Mouse (Mus musculus) spleen, adult 2 months (tissue): ENCODE measurements around the gene Il1rl2. TPM values are rescaled to one million over a fixed set of nuclear protein-coding genes. Genes with fewer than 3 reads are reported as not detected.

Experiments used
- DNase-seq, 2 experiments: peaks; one replicate each; pipeline versions ENCODE4 v3.0.0 to v3.0.0-alpha.2; 2012 to 2021; ENCODE audit warnings: low spot score in 2 of 2, low read depth in 1 of 2
- H3K27ac ChIP-seq: fragments of 200-500 bp; 2 replicates; pipeline ENCODE4 v1.5.1; 2012; ENCODE audit warnings: low read length, inconsistent platforms; ENCODE audit not compliant: insufficient read depth
- H3K27me3 ChIP-seq: fragments of 200-500 bp; 2 replicates; pipeline ENCODE4 v1.6.1; 2012; ENCODE audit warnings: mild to moderate bottlenecking, moderate library complexity, low read length, inconsistent platforms; ENCODE audit not compliant: control insufficient read depth, insufficient read depth
- H3K36me3 ChIP-seq: fragments of 200-500 bp; 2 replicates; pipeline ENCODE4 v1.6.1; 2012; ENCODE audit warnings: mild to moderate bottlenecking, low read length, inconsistent platforms; ENCODE audit not compliant: control insufficient read depth, insufficient read depth
- H3K4me1 ChIP-seq: fragments of 200-500 bp; 2 replicates; pipeline ENCODE4 v1.6.1; 2011; ENCODE audit warnings: inconsistent platforms; ENCODE audit not compliant: control insufficient read depth, insufficient read depth, insufficient read length
- H3K4me3 ChIP-seq: fragments of 200-500 bp; 2 replicates; pipeline ENCODE4 v1.5.1; 2011; ENCODE audit warnings: mild to moderate bottlenecking, inconsistent platforms; ENCODE audit not compliant: insufficient read depth, insufficient read length; ENCODE audit errors: extremely low read depth
- CTCF ChIP-seq: fragments of 200-500 bp; IDR thresholded peaks from 2 replicates; pipeline ENCODE4 v1.5.1; 2011; ENCODE audit warnings: mild to moderate bottlenecking, inconsistent platforms; ENCODE audit not compliant: insufficient read depth, insufficient read length, insufficient replicate concordance; ENCODE audit errors: extremely low read depth
- POLR2A ChIP-seq: fragments of 200-500 bp; IDR thresholded peaks from 2 replicates; pipeline ENCODE4 v1.6.1; 2011; ENCODE audit warnings: low read depth, low read length, inconsistent platforms
- WGBS: fragments of 180-500 bp; shearing (Covaris S2); methylation state at CpG from one replicate; pipeline ENCODE4 v1.1.7; 2018; 5-methylcytosine and 5-hydroxymethylcytosine counted together
- polyA plus RNA-seq: library from polyadenylated mRNA; depleted of rRNA; stranded (reverse); fragments of >200 nt; gene quantifications from 2 replicates; pipeline ENCODE4 v1.2.3, GENCODE M21; 2012

The Il1rl2 gene
- polyA plus RNA-seq, 1 experiment: 1.9 TPM

GRCm38 (mm10) chr1:40382841-40383240 lies 58.4 kb downstream of the Il1rl2 start:
- H3K4me3 ChIP-seq: no peak overlapping the region
- no peak overlapping the region for H3K27ac ChIP-seq
- 56% methylated on average over 5 of the region's 5 CpGs for WGBS
- H3K27me3 ChIP-seq: no peaks in the 10 kb centered on the region
- H3K36me3 ChIP-seq: no peaks in the 10 kb centered on the region
- H3K4me1 ChIP-seq: no peaks in the 10 kb centered on the region
- TF ChIP-seq POLR2A (no peak), CTCF (no peak)
- no peak for DNase-seq

- no peak for TF ChIP-seq POLR2A
- TF ChIP-seq CTCF: no peak
- Histone ChIP-seq H3K27ac (no peak overlapping the region), H3K27me3 (no peaks in the 10 kb centered on the region), H3K4me3 (no peak overlapping the region), H3K4me1 (no peaks in the 10 kb centered on the region), H3K36me3 (no peaks in the 10 kb centered on the region)
- DNase-seq: no peak
- WGBS: 91% methylated on average over 8 of the region's 8 CpGs
Observed at GRCm38 (mm10) chr1:40384931-40385545, 60.6 kb downstream of the Il1rl2 start.

GRCm38 (mm10) chr1:40391374-40391773 lies 67.0 kb downstream of the Il1rl2 start:
- Histone ChIP-seq H3K27me3 (no peaks in the 10 kb centered on the region), H3K4me3 (no peak overlapping the region), H3K36me3 (no peaks in the 10 kb centered on the region), H3K27ac (no peak overlapping the region), H3K4me1 (no peaks in the 10 kb centered on the region)
- TF ChIP-seq POLR2A: no peak
- no peak for TF ChIP-seq CTCF
- 30% methylated on average over 3 of the region's 3 CpGs for WGBS
- no peak for DNase-seq

- Histone ChIP-seq H3K27me3 (no peaks in the 10 kb centered on the region), H3K27ac (no peak overlapping the region), H3K4me1 (no peaks in the 10 kb centered on the region), H3K36me3 (no peaks in the 10 kb centered on the region), H3K4me3 (no peak overlapping the region)
- WGBS: 40% methylated on average over 6 of the region's 6 CpGs
- DNase-seq: no peak
- TF ChIP-seq CTCF (no peak), POLR2A (no peak)
Observed at GRCm38 (mm10) chr1:40392535-40392934, 68.1 kb downstream of the Il1rl2 start.

- no peaks in the 10 kb centered on the region for H3K4me1 ChIP-seq
- WGBS: 78% methylated on average over 7 of the region's 7 CpGs
Observed at GRCm38 (mm10) chr1:40393214-40393613, 68.8 kb downstream of the Il1rl2 start.

GRCm38 (mm10) chr1:40399639-40400038 lies 75.2 kb downstream of the Il1rl2 start:
- no peak for DNase-seq
- Histone ChIP-seq H3K27me3 (no peaks in the 10 kb centered on the region), H3K27ac (no peak overlapping the region), H3K36me3 (no peaks in the 10 kb centered on the region), H3K4me3 (no peak overlapping the region), H3K4me1 (no peaks in the 10 kb centered on the region; the same call in 1 of the 2 replicates)
- TF ChIP-seq CTCF (no peak), POLR2A (no peak)
- 76% methylated on average over 6 of the region's 6 CpGs for WGBS

More at GRCm38 (mm10) chr1:40393214-40393613, 68.8 kb downstream of the Il1rl2 start:
- Histone ChIP-seq H3K27ac (no peak overlapping the region), H3K4me3 (no peak overlapping the region), H3K27me3 (no peaks in the 10 kb centered on the region), H3K36me3 (no peaks in the 10 kb centered on the region)
- TF ChIP-seq POLR2A (no peak), CTCF (no peak)
- DNase-seq: no peak

GRCm38 (mm10) chr1:40404682-40405081 lies 80.3 kb downstream of the Il1rl2 start:
- H3K4me3 ChIP-seq: no peak overlapping the region
- H3K27ac ChIP-seq: no peak overlapping the region
- H3K36me3 ChIP-seq: no peaks in the 10 kb centered on the region
- H3K27me3 ChIP-seq: no peaks in the 10 kb centered on the region
- WGBS: 46% methylated on average over 7 of the region's 7 CpGs
- TF ChIP-seq POLR2A (no peak), CTCF (no peak)
- H3K4me1 ChIP-seq: no peaks in the 10 kb centered on the region; the same call in 1 of the 2 replicates
- DNase-seq: no peak
